Mouse (Mus musculus) kidney, adult 2 months (tissue): ENCODE data around the gene Relb.

Experiments used
- CTCF ChIP-seq: fragments of 200-500 bp; conservative IDR thresholded peaks from 2 replicates; pipeline ENCODE4 v1.5.1; 2011; ENCODE audit warnings: low read depth, mild to moderate bottlenecking, control low read depth, low read length, moderate library complexity, mixed read lengths; ENCODE audit not compliant: insufficient read depth, insufficient read length
- POLR2A ChIP-seq: fragments of 200-500 bp; IDR thresholded peaks from one replicate; pipeline ENCODE4 v1.6.1; 2011; ENCODE audit warnings: low read depth, low read length, control low read depth

DNA sequence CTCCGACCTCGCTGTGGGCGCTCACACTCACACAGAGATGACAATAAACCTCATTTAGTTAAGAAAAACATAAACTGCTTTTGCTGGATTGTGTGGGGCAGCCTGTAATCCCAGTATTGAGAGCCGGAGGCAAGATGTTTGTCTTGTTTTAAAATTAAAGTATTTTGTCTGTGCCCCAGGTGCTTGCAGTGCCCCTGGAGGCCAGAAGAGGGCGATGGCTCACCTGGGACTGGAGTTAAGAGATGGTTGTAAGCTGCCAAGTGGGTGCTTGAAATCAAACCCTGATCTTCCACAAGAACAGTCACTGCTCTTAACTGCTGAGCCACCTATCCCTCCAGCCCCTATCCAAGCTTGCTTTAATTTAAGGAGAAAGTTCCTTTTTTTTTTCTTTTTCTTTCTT is 18.3 kb downstream of the Relb start:
- TF ChIP-seq CTCF, result no peak
- no peak for TF ChIP-seq POLR2A
